Comparison of ENCODE assay signal across 8 mouse cellular contexts in genomic region chr6:114931212-114932115, GRCm38 (mm10). TPM values are rescaled to one million over a fixed set of nuclear protein-coding genes. Genes with fewer than 3 reads are reported as not detected.
A peak's percentile ranks its signal among the peaks of the same experiment; 100 is the strongest.
DNase-seq lines count a peak whose midpoint lies in the region; ATAC-seq and TF ChIP-seq lines count a peak whose summit lies in the region.

No protein-coding gene starts in this region.

- H3K4me3 ChIP-seq in embryonic facial prominence, embryonic 13.5 days = no peak overlapping the region
- H3K4me3 ChIP-seq in kidney, embryonic 15.5 days (replicated peaks) = no peak overlapping the region
- peak overlapping the region; percentile 11 for H3K4me3 ChIP-seq in small intestine, adult 2 months (ENCODE audit: low read depth, low read length)

- H3K4me2 ChIP-seq in embryonic facial prominence, embryonic 13.5 days = peak overlapping the region; percentile 48
- H3K4me2 ChIP-seq in kidney, embryonic 15.5 days = peak overlapping the region; percentile 42

- peaks cover 36% of the 10 kb centered on the region for H3K4me1 ChIP-seq in embryonic facial prominence, embryonic 13.5 days
- H3K4me1 ChIP-seq in kidney, embryonic 15.5 days = peaks cover 42% of the 10 kb centered on the region
- peaks cover 24% of the 10 kb centered on the region; the same call in 1 of the 2 replicates for H3K4me1 ChIP-seq in small intestine, adult 2 months (ENCODE audit: control insufficient read depth, insufficient read depth, insufficient read length, low read length)

- TF ChIP-seq POLR2A in small intestine, adult 2 months (IDR thresholded peaks at IDR 0.05; ENCODE audit: low read depth, low read length) = no peak

- H3K9me3 ChIP-seq in embryonic facial prominence, embryonic 13.5 days = peaks cover 8% of the 10 kb centered on the region; the same call in 1 of the 2 replicates
- no peaks in the 10 kb centered on the region for H3K9me3 ChIP-seq in kidney, embryonic 15.5 days (replicated peaks)

- WGBS in embryonic facial prominence, embryonic 13.5 days = 42% methylated on average over 28 of the region's 28 CpGs
- 49% methylated on average over 28 of the region's 28 CpGs for WGBS in kidney, embryonic 15.5 days
- 18% methylated on average over 28 of the region's 28 CpGs for WGBS in small intestine, adult 2 months

- no peak for TF ChIP-seq CTCF in small intestine, adult 2 months (IDR thresholded peaks at IDR 0.05; ENCODE audit: extremely low read depth, insufficient read length, insufficient replicate concordance, low read depth, low read length)

- no peaks in the 10 kb centered on the region for H3K36me3 ChIP-seq in embryonic facial prominence, embryonic 13.5 days
- H3K36me3 ChIP-seq in kidney, embryonic 15.5 days = no peaks in the 10 kb centered on the region
- H3K36me3 ChIP-seq in small intestine, adult 2 months (ENCODE audit: control insufficient read depth, insufficient read depth, low read length) = no peaks in the 10 kb centered on the region

- ATAC-seq in embryonic facial prominence, embryonic 13.5 days (ENCODE audit: insufficient number of reproducible peaks, insufficient read depth, low FRiP score, low TSS enrichment, low read depth) = no peak
- ATAC-seq in kidney, embryonic 15.5 days (replicated peaks; ENCODE audit: low FRiP score) = peak; percentile 44; the same call in 1 of the 2 replicates
- no peak for ATAC-seq in erythroid progenitor cell, adult 5-6 weeks (replicated peaks; ENCODE audit: low FRiP score, poor library complexity, severe bottlenecking)

- peak overlapping the region; percentile 74 for H3K27ac ChIP-seq in embryonic facial prominence, embryonic 13.5 days
- peak overlapping the region; percentile 48 for H3K27ac ChIP-seq in kidney, embryonic 15.5 days
- peak overlapping the region; percentile 81 for H3K27ac ChIP-seq in small intestine, adult 2 months (ENCODE audit: insufficient read depth, low read depth, low read length)

- H3K9ac ChIP-seq in embryonic facial prominence, embryonic 13.5 days = no peak overlapping the region
- no peak overlapping the region for H3K9ac ChIP-seq in kidney, embryonic 15.5 days

- peak; percentile 42 to 77 for DNase-seq in layer of hippocampus, adult 18-20 months (ENCODE audit: low spot score in 2 of 2)
- DNase-seq in layer of hippocampus, postnatal 14 days (ENCODE audit: low spot score in 2 of 2) = no peak
- peak; percentile 60 for DNase-seq in NIH3T3 (ENCODE audit: low read depth)
- no peak for DNase-seq in frontal cortex, postnatal 14 days (ENCODE audit: low spot score in 2 of 2)

- no peaks in the 10 kb centered on the region for H3K27me3 ChIP-seq in embryonic facial prominence, embryonic 13.5 days
- peaks cover 3% of the 10 kb centered on the region; the same call in 1 of the 2 replicates for H3K27me3 ChIP-seq in kidney, embryonic 15.5 days
- no peaks in the 10 kb centered on the region for H3K27me3 ChIP-seq in small intestine, adult 2 months (ENCODE audit: control insufficient read depth, insufficient read depth, low read length)

RNA-seq across cellular contexts. Expression of gene Vgll4, which starts 38.3 kb away (rescaled TPM):
- 10 to 100 TPM; 46.9 to 49.2 TPM for total RNA-seq in layer of hippocampus, adult 18-20 months (2021)
- 10 to 100 TPM; 33.3 to 36.2 TPM for total RNA-seq in layer of hippocampus, postnatal 14 days (2021)
- 148 TPM in 2 replicates for polyA plus RNA-seq in embryonic facial prominence, embryonic 13.5 days (2015; fragmentation: Nextera tagmentation; extraction: Ambion mirVana)
- 106 and 110 TPM in 2 replicates for polyA plus RNA-seq in kidney, embryonic 15.5 days (2015; fragmentation: Nextera tagmentation; extraction: Ambion mirVana)
- 35.8 and 48.1 TPM in 2 replicates for polyA plus RNA-seq in small intestine, adult 2 months (2012; rRNA removed)
- 2.5 and 6.7 TPM in 2 replicates for total RNA-seq in erythroid progenitor cell, adult 5-6 weeks (2015; ENCODE audit: low replicate concordance)
- total RNA-seq in erythroid progenitor cell, adult 5-6 weeks (2017; ENCODE audit: low replicate concordance) = 3.3 and 4.7 TPM in 2 replicates

Comparison
In these comparisons a context has a peak if more than half of its experiments do, and no peak if none do; other contexts are left out.
1. DNase-seq: peak in layer of hippocampus, adult 18-20 months (2 of 2) and NIH3T3 (single experiment); none in layer of hippocampus, postnatal 14 days (0 of 2) and frontal cortex, postnatal 14 days (0 of 2).
2. RNA of gene Vgll4, which starts 38.3 kb away (total RNA-seq): 46.9 to 49.2 TPM in layer of hippocampus, adult 18-20 months and 33.3 to 36.2 TPM in layer of hippocampus, postnatal 14 days; 2.5 to 6.7 TPM in erythroid progenitor cell, adult 5-6 weeks; every median in the first group is over 4 times any median in the second.
3. Peak in every context shown above with its lines, with median percentiles within 50 percentile points of each other: H3K27ac ChIP-seq.